Mouse (Mus musculus) stomach, postnatal 0 days (tissue): ENCODE results near the gene Klhl20.

Experiments used
- CTCF ChIP-seq: IDR thresholded peaks from 2 replicates; pipeline ENCODE4 v1.5.1; 2016; ENCODE audit warnings: antibody characterized with exemption, low read depth, mild to moderate bottlenecking, moderate library complexity
- EP300 ChIP-seq: optimal IDR thresholded peaks from 2 replicates; pipeline ENCODE3; 2016; ENCODE audit warnings: antibody characterized with exemption

GRCm38 (mm10) chr1:161160266-161160665 lies 29.0 kb upstream of the Klhl20 start:
- TF ChIP-seq CTCF (no peak), EP300 (no peak)
